Mouse (Mus musculus): ENCODE results near the gene Acacb. TPM values are rescaled to one million over a fixed set of nuclear protein-coding genes. Genes with fewer than 3 reads are reported as not detected.

Gene Acacb
- polyA plus RNA-seq, 1 experiment: 0.84 TPM

DNA sequence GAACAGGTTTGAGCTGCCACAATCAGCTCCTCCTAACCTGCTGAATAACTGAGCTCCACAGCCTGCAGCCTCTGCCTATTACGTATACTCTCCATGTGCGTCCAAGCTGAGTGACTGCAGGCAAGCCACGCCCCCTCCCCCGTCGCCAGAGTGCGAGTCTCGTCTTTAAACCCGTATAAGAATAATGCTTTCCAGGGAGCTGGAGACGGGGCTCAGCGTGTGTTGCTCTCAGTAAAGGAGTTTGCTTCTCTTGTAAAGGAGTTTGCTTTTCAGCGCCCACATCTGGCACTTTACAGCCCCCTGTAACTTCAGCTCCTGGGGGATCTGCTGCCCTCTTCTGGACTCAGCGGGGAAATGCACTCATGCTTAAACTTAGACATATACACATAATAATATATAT is 7.2 kb downstream of the Acacb start:
- TF ChIP-seq TCF12 (IDR thresholded peaks at IDR 0.05; ENCODE audit: insufficient read depth, poor library complexity, severe bottlenecking) (no peak), POLR2A (IDR thresholded peaks at IDR 0.05; ENCODE audit: insufficient read length, low read depth) (no peak), SRF (IDR thresholded peaks at IDR 0.05; ENCODE audit: control insufficient read depth, insufficient read length, low read depth) (no peak), MYOG (IDR thresholded peaks at IDR 0.05; ENCODE audit: control insufficient read depth in 1 of 3, insufficient read depth in 1 of 3, insufficient read length in 2 of 3, low read depth in 2 of 3) (no peak), CEBPB (IDR thresholded peaks at IDR 0.05; ENCODE audit: insufficient read depth, poor library complexity, severe bottlenecking) (no peak), TCF3 (IDR thresholded peaks at IDR 0.05; ENCODE audit: insufficient read length, low read depth) (no peak), REST (IDR thresholded peaks at IDR 0.05; ENCODE audit: insufficient read depth, insufficient read length) (no peak), MYOD1 (IDR thresholded peaks at IDR 0.05; ENCODE audit: control insufficient read depth in 1 of 3, insufficient read length in 2 of 3, low read depth in 2 of 3) (no peak), POLR2AphosphoS2 (IDR thresholded peaks at IDR 0.05; ENCODE audit: insufficient read length, low read depth) (no peak), MAX (IDR thresholded peaks at IDR 0.05; ENCODE audit: low read depth) (no peak), E2F4 (IDR thresholded peaks at IDR 0.05; ENCODE audit: insufficient read depth) (no peak), USF1 (IDR thresholded peaks at IDR 0.05; ENCODE audit: low read depth) (no peak)
- H3K4me2 ChIP-seq (ENCODE audit: low read depth): no peak overlapping the region
- H3K79me2 ChIP-seq (ENCODE audit: control insufficient read depth, insufficient read depth): no peaks in the 10 kb centered on the region
- no peak overlapping the region for H3ac ChIP-seq (ENCODE audit: control insufficient read depth, insufficient read length)
- peaks cover 10% of the 10 kb centered on the region for H3K27me3 ChIP-seq (ENCODE audit: control insufficient read depth, insufficient read depth, insufficient read length)
- no peaks in the 10 kb centered on the region for H3K36me3 ChIP-seq (ENCODE audit: control insufficient read depth, insufficient read depth)
- H3K4me3 ChIP-seq: no peak overlapping the region

GRCm38 (mm10) chr5:114154765-114155164 is 8.4 kb downstream of the Acacb start:
- Histone ChIP-seq H3ac (ENCODE audit: control insufficient read depth, insufficient read length) (no peak overlapping the region), H3K36me3 (ENCODE audit: control insufficient read depth, insufficient read depth) (no peaks in the 10 kb centered on the region), H3K4me2 (ENCODE audit: low read depth) (no peak overlapping the region), H3K4me3 (no peak overlapping the region), H3K27me3 (ENCODE audit: control insufficient read depth, insufficient read depth, insufficient read length) (peaks cover 10% of the 10 kb centered on the region), H3K79me2 (ENCODE audit: control insufficient read depth, insufficient read depth) (no peaks in the 10 kb centered on the region)
- TF ChIP-seq MAX (IDR thresholded peaks at IDR 0.05; ENCODE audit: low read depth) (no peak), REST (IDR thresholded peaks at IDR 0.05; ENCODE audit: insufficient read depth, insufficient read length) (no peak), MYOD1 (IDR thresholded peaks at IDR 0.05; ENCODE audit: control insufficient read depth in 1 of 3, insufficient read length in 2 of 3, low read depth in 2 of 3) (no peak), MYOG (IDR thresholded peaks at IDR 0.05; ENCODE audit: control insufficient read depth in 1 of 3, insufficient read depth in 1 of 3, insufficient read length in 2 of 3, low read depth in 2 of 3) (no peak), TCF12 (IDR thresholded peaks at IDR 0.05; ENCODE audit: insufficient read depth, poor library complexity, severe bottlenecking) (no peak), TCF3 (IDR thresholded peaks at IDR 0.05; ENCODE audit: insufficient read length, low read depth) (no peak), E2F4 (IDR thresholded peaks at IDR 0.05; ENCODE audit: insufficient read depth) (no peak), USF1 (IDR thresholded peaks at IDR 0.05; ENCODE audit: low read depth) (no peak), CEBPB (IDR thresholded peaks at IDR 0.05; ENCODE audit: insufficient read depth, poor library complexity, severe bottlenecking) (no peak), POLR2AphosphoS2 (IDR thresholded peaks at IDR 0.05; ENCODE audit: insufficient read length, low read depth) (no peak), SRF (IDR thresholded peaks at IDR 0.05; ENCODE audit: control insufficient read depth, insufficient read length, low read depth) (no peak), POLR2A (IDR thresholded peaks at IDR 0.05; ENCODE audit: insufficient read length, low read depth) (no peak)

DNA sequence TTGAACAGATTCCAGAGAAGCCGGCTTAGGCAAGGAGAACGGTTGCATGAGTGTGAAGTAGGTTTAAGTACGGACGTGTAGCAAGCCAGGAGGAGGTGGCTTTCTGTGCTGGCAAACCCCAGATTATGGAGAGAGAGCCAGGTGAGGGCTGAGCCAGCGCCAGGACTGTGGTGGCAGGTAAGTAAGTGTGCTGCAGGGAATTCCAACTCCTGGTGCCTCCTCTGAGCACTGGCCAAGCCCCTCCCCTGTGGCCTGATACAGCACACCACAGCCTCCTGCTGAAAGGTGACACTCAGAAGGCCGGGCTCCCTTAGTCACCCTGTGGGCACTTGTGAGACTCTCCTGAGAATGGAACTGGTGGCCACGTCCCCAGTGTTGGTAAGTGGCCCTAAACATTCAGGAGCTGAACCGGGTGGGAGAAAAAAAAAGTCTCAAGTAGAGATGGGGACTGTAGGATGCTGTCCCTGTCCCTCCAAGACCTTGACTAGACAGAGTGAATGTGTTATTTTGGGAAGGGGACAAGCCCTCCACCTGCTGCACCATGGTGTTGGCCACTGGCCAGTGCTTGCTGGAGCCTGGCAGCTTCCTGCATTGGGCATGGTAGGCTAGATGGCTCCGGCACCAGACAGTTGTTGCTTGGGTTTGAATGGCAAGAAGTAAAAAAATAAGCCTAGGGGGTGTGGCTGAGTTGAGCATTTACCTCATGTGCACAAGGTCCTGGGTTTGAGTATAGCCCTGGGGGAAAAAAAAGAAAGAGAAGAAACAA is 9.0 kb downstream of the Acacb start:
- no peak overlapping the region for H3K4me3 ChIP-seq
- no peaks in the 10 kb centered on the region for H3K79me2 ChIP-seq (ENCODE audit: control insufficient read depth, insufficient read depth)
- peaks cover 10% of the 10 kb centered on the region for H3K27me3 ChIP-seq (ENCODE audit: control insufficient read depth, insufficient read depth, insufficient read length)
- no peaks in the 10 kb centered on the region for H3K36me3 ChIP-seq (ENCODE audit: control insufficient read depth, insufficient read depth)
- H3K4me2 ChIP-seq (ENCODE audit: low read depth): no peak overlapping the region
- TF ChIP-seq MYOG (IDR thresholded peaks at IDR 0.05; ENCODE audit: control insufficient read depth in 1 of 3, insufficient read depth in 1 of 3, insufficient read length in 2 of 3, low read depth in 2 of 3) (peak in 1 of 3 experiments; percentile 23), TCF12 (IDR thresholded peaks at IDR 0.05; ENCODE audit: insufficient read depth, poor library complexity, severe bottlenecking) (no peak), POLR2AphosphoS2 (IDR thresholded peaks at IDR 0.05; ENCODE audit: insufficient read length, low read depth) (no peak), MYOD1 (IDR thresholded peaks at IDR 0.05; ENCODE audit: control insufficient read depth in 1 of 3, insufficient read length in 2 of 3, low read depth in 2 of 3) (peak in 2 of 3 experiments; percentile 5 to 10)
- H3ac ChIP-seq (ENCODE audit: control insufficient read depth, insufficient read length): no peak overlapping the region

GRCm38 (mm10) chr5:114157236-114157635 is 10.9 kb downstream of the Acacb start:
- no peak overlapping the region for H3ac ChIP-seq (ENCODE audit: control insufficient read depth, insufficient read length)
- no peaks in the 10 kb centered on the region for H3K79me2 ChIP-seq (ENCODE audit: control insufficient read depth, insufficient read depth)
- H3K36me3 ChIP-seq (ENCODE audit: control insufficient read depth, insufficient read depth): no peaks in the 10 kb centered on the region
- peaks cover 10% of the 10 kb centered on the region for H3K27me3 ChIP-seq (ENCODE audit: control insufficient read depth, insufficient read depth, insufficient read length)
- no peak overlapping the region for H3K4me2 ChIP-seq (ENCODE audit: low read depth)
- no peak for TF ChIP-seq POLR2A (IDR thresholded peaks at IDR 0.05; ENCODE audit: insufficient read length, low read depth)
- no peak for TF ChIP-seq POLR2AphosphoS2 (IDR thresholded peaks at IDR 0.05; ENCODE audit: insufficient read length, low read depth)
- no peak for TF ChIP-seq SRF (IDR thresholded peaks at IDR 0.05; ENCODE audit: control insufficient read depth, insufficient read length, low read depth)
- peak; percentile 14 for TF ChIP-seq TCF3 (IDR thresholded peaks at IDR 0.05; ENCODE audit: insufficient read length, low read depth)
- TF ChIP-seq MYOG (IDR thresholded peaks at IDR 0.05; ENCODE audit: control insufficient read depth in 1 of 3, insufficient read depth in 1 of 3, insufficient read length in 2 of 3, low read depth in 2 of 3): peak in 2 of 3 experiments; percentile 53 to 83
- no peak for TF ChIP-seq CEBPB (IDR thresholded peaks at IDR 0.05; ENCODE audit: insufficient read depth, poor library complexity, severe bottlenecking)
- TF ChIP-seq REST (IDR thresholded peaks at IDR 0.05; ENCODE audit: insufficient read depth, insufficient read length): no peak
- no peak for TF ChIP-seq E2F4 (IDR thresholded peaks at IDR 0.05; ENCODE audit: insufficient read depth)
- no peak for TF ChIP-seq MAX (IDR thresholded peaks at IDR 0.05; ENCODE audit: low read depth)
- peak in 2 of 3 experiments; percentile 42 to 80 for TF ChIP-seq MYOD1 (IDR thresholded peaks at IDR 0.05; ENCODE audit: control insufficient read depth in 1 of 3, insufficient read length in 2 of 3, low read depth in 2 of 3)
- no peak for TF ChIP-seq USF1 (IDR thresholded peaks at IDR 0.05; ENCODE audit: low read depth)
- no peak for TF ChIP-seq TCF12 (IDR thresholded peaks at IDR 0.05; ENCODE audit: insufficient read depth, poor library complexity, severe bottlenecking)
- no peak overlapping the region for H3K4me3 ChIP-seq
